ENCODE assay signal across 16 mouse cellular contexts in the genomic region with DNA sequence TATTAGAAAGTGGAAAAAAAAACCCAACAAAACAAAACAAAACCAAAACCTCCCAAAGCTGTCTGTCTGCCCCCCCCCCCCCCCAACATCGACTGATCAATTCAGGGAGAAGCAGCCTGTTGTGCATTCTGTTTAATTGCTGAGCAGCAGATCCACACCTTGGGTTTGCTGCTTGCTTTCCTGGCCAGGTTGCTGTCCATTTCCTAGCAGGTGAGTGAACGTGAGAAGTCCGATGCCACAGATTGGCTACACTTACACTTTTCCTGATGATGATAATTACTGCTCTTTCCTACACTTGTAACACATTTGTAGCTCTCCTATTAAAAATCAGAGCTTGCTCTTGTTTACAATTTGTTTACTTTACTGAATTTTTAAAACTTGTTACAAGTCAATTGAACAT. TPM values are rescaled to one million over a fixed set of nuclear protein-coding genes. Genes with fewer than 3 reads are reported as not detected.
A peak's percentile ranks its signal among the peaks of the same experiment; 100 is the strongest.
DNase-seq lines count a peak whose midpoint lies in the region; ATAC-seq and TF ChIP-seq lines count a peak whose summit lies in the region.
"Had no signal": no experiment of that assay in that cellular context is flagged by ENCODE, and none has a peak within 500 bp of the region (broad histone marks: within the 10 kb centered on the region; RNA-seq: fewer than 3 reads in every experiment).

No protein-coding gene starts in this region.

- no peaks in the 10 kb centered on the region for H3K36me3 ChIP-seq in forebrain, embryonic 16.5 days (ENCODE audit: control insufficient read depth, insufficient read depth)
- no peaks in the 10 kb centered on the region for H3K36me3 ChIP-seq in forebrain, embryonic 12.5 days (replicated peaks)
- no peaks in the 10 kb centered on the region for H3K36me3 ChIP-seq in neural tube, embryonic 15.5 days
- no peaks in the 10 kb centered on the region for H3K36me3 ChIP-seq in stomach, postnatal 0 days (ENCODE audit: control insufficient read depth, insufficient read depth, low read length)
- H3K36me3 ChIP-seq: limb, embryonic 10.5 days had no signal

- H3K4me1 ChIP-seq in forebrain, embryonic 16.5 days (replicated peaks; ENCODE audit: control insufficient read depth, insufficient read depth, low read length): peaks cover 20% of the 10 kb centered on the region
- peaks cover 31% of the 10 kb centered on the region for H3K4me1 ChIP-seq in forebrain, embryonic 12.5 days
- H3K4me1 ChIP-seq in neural tube, embryonic 15.5 days: peaks cover 29% of the 10 kb centered on the region
- H3K4me1 ChIP-seq in stomach, postnatal 0 days (replicated peaks; ENCODE audit: control insufficient read depth, insufficient read depth): no peaks in the 10 kb centered on the region

- no peak for DNase-seq in left cerebral cortex, adult 2 months (ENCODE audit: extremely low spot score in 1 of 2, low spot score in 2 of 2)
- DNase-seq in left cerebral cortex, postnatal 10 days (ENCODE audit: extremely low spot score in 1 of 2, low spot score in 2 of 2): no peak
- DNase-seq in neural tube, embryonic 10.5 days (ENCODE audit: extremely low spot score, low spot score): no peak
- no peak for DNase-seq in stomach, postnatal 0 days (ENCODE audit: low spot score)
- no peak for DNase-seq in adrenal gland, postnatal 14 days
- DNase-seq: adrenal gland, postnatal 25 days; cerebellum, adult 18-20 months; heart, postnatal 36 days; kidney, adult 9 months; layer of hippocampus, adult 9-11 months; lung, postnatal 4 days; thymus, adult 2 months had no signal

- no peaks in the 10 kb centered on the region for H3K27me3 ChIP-seq in forebrain, embryonic 16.5 days (replicated peaks; ENCODE audit: control insufficient read depth, insufficient read depth, low read length)
- H3K27me3 ChIP-seq in forebrain, embryonic 12.5 days: no peaks in the 10 kb centered on the region
- no peaks in the 10 kb centered on the region for H3K27me3 ChIP-seq in neural tube, embryonic 15.5 days (replicated peaks)
- no peaks in the 10 kb centered on the region for H3K27me3 ChIP-seq in stomach, postnatal 0 days (ENCODE audit: control insufficient read depth, insufficient read depth, low read length)

- TF ChIP-seq CTCF in left cerebral cortex, adult 2 months (IDR thresholded peaks at IDR 0.05): no peak
- no peak for TF ChIP-seq CTCF in stomach, postnatal 0 days (IDR thresholded peaks at IDR 0.05; ENCODE audit: low read depth)

- no peak overlapping the region for H3K4me3 ChIP-seq in forebrain, embryonic 16.5 days (replicated peaks; ENCODE audit: low read length)
- H3K4me3 ChIP-seq in forebrain, embryonic 12.5 days (replicated peaks): no peak overlapping the region
- peak overlapping the region; percentile 86; the same call in 1 of the 2 replicates for H3K4me3 ChIP-seq in left cerebral cortex, adult 2 months
- no peak overlapping the region for H3K4me3 ChIP-seq in neural tube, embryonic 15.5 days (replicated peaks)
- H3K4me3 ChIP-seq in stomach, postnatal 0 days (ENCODE audit: low read depth, low read length): no peak overlapping the region

- peak overlapping the region; percentile 32; the same call in 1 of the 2 replicates for H3K4me2 ChIP-seq in forebrain, embryonic 16.5 days (ENCODE audit: low read length)
- no peak overlapping the region for H3K4me2 ChIP-seq in forebrain, embryonic 12.5 days
- 0 out of 2 replicates have a peak overlapping the region, but pooled peaks have one; percentile 15 for H3K4me2 ChIP-seq in neural tube, embryonic 15.5 days
- H3K4me2 ChIP-seq in stomach, postnatal 0 days (replicated peaks; ENCODE audit: low read depth): peak overlapping the region; percentile 34; the same call in 1 of the 2 replicates

- no peaks in the 10 kb centered on the region for H3K9me3 ChIP-seq in forebrain, embryonic 16.5 days (ENCODE audit: control insufficient read depth, low read length)
- H3K9me3 ChIP-seq in forebrain, embryonic 12.5 days: no peaks in the 10 kb centered on the region
- H3K9me3 ChIP-seq in neural tube, embryonic 15.5 days (replicated peaks): no peaks in the 10 kb centered on the region
- no peaks in the 10 kb centered on the region for H3K9me3 ChIP-seq in stomach, postnatal 0 days (ENCODE audit: control insufficient read depth, low read length)
- H3K9me3 ChIP-seq: limb, embryonic 10.5 days had no signal

- WGBS in forebrain, embryonic 16.5 days: 26% methylated on average over 3 of the region's 3 CpGs
- 30% methylated on average over 3 of the region's 3 CpGs for whole genome bisulfite sequencing in forebrain, embryonic 12.5 days
- WGBS in neural tube, embryonic 15.5 days: 43% methylated on average over 3 of the region's 3 CpGs
- 46% methylated on average over 3 of the region's 3 CpGs for WGBS in stomach, postnatal 0 days

- no peak for ATAC-seq in forebrain, embryonic 16.5 days
- no peak for ATAC-seq in forebrain, embryonic 12.5 days (ENCODE audit: low FRiP score)
- no peak for ATAC-seq in neural tube, embryonic 15.5 days (ENCODE audit: low FRiP score)
- ATAC-seq in stomach, postnatal 0 days (ENCODE audit: low FRiP score, low TSS enrichment): no peak

- no peak for TF ChIP-seq EP300 in stomach, postnatal 0 days (optimal IDR thresholded peaks at IDR 0.05)

- intact Hi-C loops in left cerebral cortex, adult 2 months (cut with DNase I): loop anchor here (5.0 to 10.0 kb wide), 4 partner anchors 64 to 783 kb away; no protein-coding TSS in a partner anchor
- intact Hi-C loops in left cerebral cortex, postnatal 10 days (cut with DNase I): loop anchor here (5.0 to 10.0 kb wide), 3 partner anchors 289 to 1167 kb away; no protein-coding TSS in a partner anchor

- H3K9ac ChIP-seq in forebrain, embryonic 16.5 days (replicated peaks; ENCODE audit: low read depth, low read length): no peak overlapping the region
- no peak overlapping the region for H3K9ac ChIP-seq in forebrain, embryonic 12.5 days
- no peak overlapping the region for H3K9ac ChIP-seq in neural tube, embryonic 15.5 days (replicated peaks)
- H3K9ac ChIP-seq in stomach, postnatal 0 days (ENCODE audit: low read length): no peak overlapping the region

- H3K27ac ChIP-seq in forebrain, embryonic 16.5 days (ENCODE audit: low read length): no peak overlapping the region
- no peak overlapping the region for H3K27ac ChIP-seq in forebrain, embryonic 12.5 days
- peak overlapping the region; percentile 95; the same call in 1 of the 2 replicates for H3K27ac ChIP-seq in left cerebral cortex, adult 2 months
- H3K27ac ChIP-seq in neural tube, embryonic 15.5 days (replicated peaks): no peak overlapping the region
- no peak overlapping the region for H3K27ac ChIP-seq in stomach, postnatal 0 days (replicated peaks)

RNA-seq across cellular contexts. Expression of a gene that starts 0.9 kb away (rescaled TPM):
- polyA plus RNA-seq in forebrain, embryonic 16.5 days (2015; fragmentation: Nextera tagmentation; extraction: Ambion mirVana): 120 and 151 TPM in 2 replicates
- polyA plus RNA-seq in forebrain, embryonic 12.5 days (2016; fragmentation: Nextera tagmentation; extraction: Ambion mirVana): 63.3 and 74.3 TPM in 2 replicates
- total RNA-seq in left cerebral cortex, adult 2 months (2021): 100 to 1,000 TPM; 156 to 181 TPM
- total RNA-seq in left cerebral cortex, postnatal 10 days (2021): 100 to 1,000 TPM; 220 to 259 TPM
- polyA plus RNA-seq in neural tube, embryonic 15.5 days (2015; fragmentation: Nextera tagmentation; extraction: Ambion mirVana): 40.5 and 41.1 TPM in 2 replicates
- polyA plus RNA-seq in stomach, postnatal 0 days (2015; fragmentation: Nextera tagmentation; extraction: Ambion mirVana): 13.5 and 14.4 TPM in 2 replicates
- total RNA-seq in adrenal gland, postnatal 14 days (2021): 153 and 158 TPM in 2 replicates
